Mouse (Mus musculus) C2C12 (cell line): ENCODE data around the gene Ttll5.

Source experiments
- CTCF ChIP-seq: IDR thresholded peaks from one replicate; pipeline ENCODE4 v1.5.1; 2011; ENCODE audit not compliant: control insufficient read depth, insufficient read depth, insufficient read length
- FOSL1 ChIP-seq: IDR thresholded peaks from one replicate; pipeline ENCODE4 v1.8.0; 2011; ENCODE audit warnings: mild to moderate bottlenecking, low read length; ENCODE audit not compliant: poor library complexity, insufficient read depth, severe bottlenecking
- MAX ChIP-seq: IDR thresholded peaks from one replicate; pipeline ENCODE4 v1.6.1; 2011; ENCODE audit warnings: mild to moderate bottlenecking, control low read depth
- MYOD1 ChIP-seq: IDR thresholded peaks from one replicate; pipeline ENCODE4 v1.6.1; 2011; ENCODE audit warnings: low read depth; ENCODE audit not compliant: control insufficient read depth, insufficient read length
- USF1 ChIP-seq: IDR thresholded peaks from one replicate; pipeline ENCODE4 v1.6.1; 2011; ENCODE audit warnings: low read depth, mild to moderate bottlenecking, control low read depth, moderate library complexity

GRCm38 (mm10) chr12:85795551-85795950, 28.9 kb upstream of the Ttll5 start:
- no peak for TF ChIP-seq MYOD1
- TF ChIP-seq CTCF, result no peak
- TF ChIP-seq FOSL1, result no peak
- no peak for TF ChIP-seq USF1
- no peak for TF ChIP-seq MAX
